Mouse (Mus musculus) myocyte (in vitro differentiated cells): Measurements from ENCODE around the gene Gga1. TPM values are rescaled to one million over a fixed set of nuclear protein-coding genes. Genes with fewer than 3 reads are reported as not detected.
A peak's percentile ranks its signal among the peaks of the same experiment; 100 is the strongest.

Experiments
- H3K27me3 ChIP-seq: one replicate; pipeline ENCODE4 v1.6.1; 2011; ENCODE audit not compliant: control insufficient read depth, insufficient read depth, insufficient read length
- H3K36me3 ChIP-seq: one replicate; pipeline ENCODE4 v1.6.1; 2011; ENCODE audit not compliant: control insufficient read depth, insufficient read depth
- H3K4me2 ChIP-seq: one replicate; pipeline ENCODE4 v1.6.1; 2011; ENCODE audit warnings: low read depth, control low read depth
- H3K4me3 ChIP-seq: one replicate; pipeline ENCODE4 v1.5.1; 2011; ENCODE audit warnings: mild to moderate bottlenecking, control low read depth, moderate library complexity
- H3K79me2 ChIP-seq: one replicate; pipeline ENCODE4 v1.6.1; 2011; ENCODE audit not compliant: control insufficient read depth, insufficient read depth
- H3ac ChIP-seq: one replicate; pipeline ENCODE4 v1.6.1; 2011; ENCODE audit not compliant: control insufficient read depth, insufficient read length
- CEBPB ChIP-seq: IDR thresholded peaks from 2 replicates; pipeline ENCODE4 v1.6.1; 2011; ENCODE audit warnings: mild to moderate bottlenecking, moderate library complexity; ENCODE audit not compliant: poor library complexity, insufficient read depth, severe bottlenecking
- E2F4 ChIP-seq: IDR thresholded peaks from one replicate; pipeline ENCODE4 v1.6.1; 2011; ENCODE audit warnings: mild to moderate bottlenecking, control low read depth, moderate library complexity; ENCODE audit not compliant: insufficient read depth
- MAX ChIP-seq: IDR thresholded peaks from one replicate; pipeline ENCODE4 v1.6.1; 2011; ENCODE audit warnings: low read depth, mild to moderate bottlenecking, control low read depth
- MYOD1 ChIP-seq, 3 experiments: IDR thresholded peaks; one replicate each; pipeline ENCODE4 v1.6.1; 2011; ENCODE audit warnings: control low read depth in 2 of 3, low read depth in 2 of 3, mild to moderate bottlenecking in 2 of 3, moderate library complexity in 1 of 3; ENCODE audit not compliant: insufficient read length in 2 of 3, control insufficient read depth in 1 of 3
- MYOG ChIP-seq, 3 experiments: IDR thresholded peaks; one replicate each; pipeline ENCODE4 v1.6.1; 2011; ENCODE audit warnings: control low read depth in 2 of 3, low read depth in 2 of 3, mild to moderate bottlenecking in 2 of 3; ENCODE audit not compliant: insufficient read length in 2 of 3, control insufficient read depth in 1 of 3, insufficient read depth in 1 of 3
- POLR2A ChIP-seq: IDR thresholded peaks from one replicate; pipeline ENCODE4 v1.6.1; 2011; ENCODE audit warnings: low read depth, mild to moderate bottlenecking, control low read depth, moderate library complexity; ENCODE audit not compliant: insufficient read length
- POLR2AphosphoS2 ChIP-seq: IDR thresholded peaks from one replicate; pipeline ENCODE4 v1.6.1; 2011; ENCODE audit warnings: low read depth, control low read depth; ENCODE audit not compliant: insufficient read length
- REST ChIP-seq: IDR thresholded peaks from one replicate; pipeline ENCODE4 v1.6.1; 2011; ENCODE audit warnings: mild to moderate bottlenecking, control low read depth, moderate library complexity; ENCODE audit not compliant: insufficient read depth, insufficient read length
- SRF ChIP-seq: IDR thresholded peaks from one replicate; pipeline ENCODE4 v1.6.1; 2011; ENCODE audit warnings: low read depth; ENCODE audit not compliant: control insufficient read depth, insufficient read length
- TCF12 ChIP-seq: IDR thresholded peaks from one replicate; pipeline ENCODE4 v1.6.1; 2011; ENCODE audit warnings: mild to moderate bottlenecking, control low read depth; ENCODE audit not compliant: poor library complexity, insufficient read depth, severe bottlenecking
- TCF3 ChIP-seq: IDR thresholded peaks from one replicate; pipeline ENCODE4 v1.6.1; 2011; ENCODE audit warnings: low read depth, control low read depth; ENCODE audit not compliant: insufficient read length
- USF1 ChIP-seq: IDR thresholded peaks from one replicate; pipeline ENCODE4 v1.6.1; 2011; ENCODE audit warnings: low read depth, mild to moderate bottlenecking, control low read depth, moderate library complexity
- polyA plus RNA-seq: library from polyadenylated mRNA; unstranded; fragments of >200 nt; fragmentation: generic; extraction: Trizol; gene quantifications from one replicate; pipeline ENCODE4 v1.2.1, GENCODE M21; 2012; ENCODE audit warnings: missing spikeins

The Gga1 gene
- polyA plus RNA-seq, 1 experiment = 89.3 TPM

- no peak overlapping the region for H3K4me2 ChIP-seq
- H3K79me2 ChIP-seq = peaks cover 18% of the 10 kb centered on the region
- H3ac ChIP-seq = no peak overlapping the region
- TF ChIP-seq POLR2A = no peak
- no peak for TF ChIP-seq SRF
- TF ChIP-seq TCF12 = no peak
- TF ChIP-seq TCF3 = no peak
- no peak for TF ChIP-seq MAX
- no peak for TF ChIP-seq E2F4
- no peak for TF ChIP-seq MYOD1 (IDR thresholded peaks at IDR 0.05; ENCODE audit: control insufficient read depth in 1 of 3, insufficient read length in 2 of 3, low read depth in 2 of 3)
- TF ChIP-seq USF1 = no peak
- no peak for TF ChIP-seq POLR2AphosphoS2
- TF ChIP-seq CEBPB = no peak
- no peak for TF ChIP-seq REST
- no peak for TF ChIP-seq MYOG (IDR thresholded peaks at IDR 0.05; ENCODE audit: control insufficient read depth in 1 of 3, insufficient read depth in 1 of 3, insufficient read length in 2 of 3, low read depth in 2 of 3)
- no peaks in the 10 kb centered on the region for H3K27me3 ChIP-seq
- no peak overlapping the region for H3K4me3 ChIP-seq
- H3K36me3 ChIP-seq = peaks cover 3% of the 10 kb centered on the region
Observed at GRCm38 (mm10) chr15:78923585-78923984, 46.6 kb downstream of the Gga1 start.

- Histone ChIP-seq H3K4me2 (peak overlapping the region; percentile 100), H3K4me3 (peak overlapping the region; percentile 100)
- TF ChIP-seq CEBPB (no peak), TCF12 (no peak), MAX (no peak), MYOD1 (IDR thresholded peaks at IDR 0.05; ENCODE audit: control insufficient read depth in 1 of 3, insufficient read length in 2 of 3, low read depth in 2 of 3) (no peak), POLR2A (peak; percentile 31)
Observed at GRCm38 (mm10) chr15:78925129-78925528, 48.1 kb downstream of the Gga1 start.

GRCm38 (mm10) chr15:78926021-78926919 lies 49.3 kb downstream of the Gga1 start, which contains the start of gene Lgals1:
Gene Lgals1 (plus strand): TSS chr15:78926725.
- H3K79me2 ChIP-seq = peaks cover 25% of the 10 kb centered on the region
- H3K27me3 ChIP-seq = no peaks in the 10 kb centered on the region
- H3K4me3 ChIP-seq = peak within 1 kb of the TSS; percentile 100
- peaks cover 17% of the 10 kb centered on the region for H3K36me3 ChIP-seq
- TF ChIP-seq MAX (no peak), MYOG (IDR thresholded peaks at IDR 0.05; ENCODE audit: control insufficient read depth in 1 of 3, insufficient read depth in 1 of 3, insufficient read length in 2 of 3, low read depth in 2 of 3) (peak in 1 of 3 experiments; percentile 59), USF1 (no peak), MYOD1 (IDR thresholded peaks at IDR 0.05; ENCODE audit: control insufficient read depth in 1 of 3, insufficient read length in 2 of 3, low read depth in 2 of 3) (peak in 2 of 3 experiments; percentile 1 to 16), POLR2AphosphoS2 (peak; percentile 99), E2F4 (peak; percentile 52), POLR2A (peak; percentile 97)
- peak within 1 kb of the TSS; percentile 100 for H3K4me2 ChIP-seq
- peak within 1 kb of the TSS; percentile 71 for H3ac ChIP-seq

More at GRCm38 (mm10) chr15:78925129-78925528, 48.1 kb downstream of the Gga1 start:
- H3ac ChIP-seq = no peak overlapping the region
- no peaks in the 10 kb centered on the region for H3K27me3 ChIP-seq
- H3K36me3 ChIP-seq = peaks cover 17% of the 10 kb centered on the region
- H3K79me2 ChIP-seq = peaks cover 25% of the 10 kb centered on the region

GRCm38 (mm10) chr15:78927021-78927787 lies 50.2 kb downstream of the Gga1 start:
- Histone ChIP-seq H3K4me2 (peak overlapping the region; percentile 100), H3K4me3 (peak overlapping the region; percentile 100), H3K79me2 (peaks cover 25% of the 10 kb centered on the region), H3K36me3 (peaks cover 17% of the 10 kb centered on the region), H3ac (peak overlapping the region; percentile 71), H3K27me3 (no peaks in the 10 kb centered on the region)
- TF ChIP-seq CEBPB (no peak), MYOD1 (IDR thresholded peaks at IDR 0.05; ENCODE audit: control insufficient read depth in 1 of 3, insufficient read length in 2 of 3, low read depth in 2 of 3) (peak; percentile 53 to 79 (median 70)), TCF12 (peak; percentile 57), MYOG (IDR thresholded peaks at IDR 0.05; ENCODE audit: control insufficient read depth in 1 of 3, insufficient read depth in 1 of 3, insufficient read length in 2 of 3, low read depth in 2 of 3) (peak; percentile 49 to 87 (median 76)), POLR2A (peak; percentile 60), POLR2AphosphoS2 (peak; percentile 72), USF1 (no peak)
